Mouse (Mus musculus) liver, adult 2 months (tissue): ENCODE results near the gene Pak6.

ENCODE experiments used
- CTCF ChIP-seq: fragments of 200-500 bp; IDR thresholded peaks from 2 replicates; pipeline ENCODE4 v1.5.1; 2011; ENCODE audit warnings: low read depth, low read length, control low read depth
- POLR2A ChIP-seq: fragments of 200-500 bp; IDR thresholded peaks from 2 replicates; pipeline ENCODE4 v1.6.1; 2011; ENCODE audit warnings: low read length, control low read depth; ENCODE audit not compliant: insufficient read depth; ENCODE audit errors: extremely low read depth

- TF ChIP-seq CTCF (no peak), POLR2A (no peak)
Observed at GRCm38 (mm10) chr2:118716677-118717076, 53.6 kb downstream of the Pak6 start.
